Mouse (Mus musculus) hindbrain, embryonic 16.5 days (tissue): ENCODE results near the gene Ak5. TPM values are rescaled to one million over a fixed set of nuclear protein-coding genes. Genes with fewer than 3 reads are reported as not detected.
"Not testable (repeated sequence)": the region's sequence is repeated elsewhere in the genome, so short reads cannot be mapped to it uniquely, and the experiment has no call there.

Experiments
- ATAC-seq: fragments of 200-750 bp; cut with Nextera tagmentation; 2 replicates; pipeline ENCODE4 v1.8.0; 2017; ENCODE audit warnings: moderate TSS enrichment, moderate library complexity
- H3K27ac ChIP-seq: fragments of 300-500 bp; sonication (generic); 2 replicates; pipeline ENCODE4 v1.5.1; 2014; ENCODE audit warnings: low read depth, mild to moderate bottlenecking, control low read depth, low read length, moderate library complexity
- H3K27me3 ChIP-seq: fragments of 300-500 bp; sonication (generic); replicated peaks from 2 replicates; pipeline ENCODE4 v1.6.1; 2014; ENCODE audit warnings: low read length; ENCODE audit not compliant: control insufficient read depth, insufficient read depth
- H3K36me3 ChIP-seq: fragments of 300-500 bp; sonication (generic); 2 replicates; pipeline ENCODE4 v1.6.1; 2014; ENCODE audit warnings: mild to moderate bottlenecking, low read length, moderate library complexity, mixed read lengths; ENCODE audit not compliant: control insufficient read depth, insufficient read depth
- H3K4me1 ChIP-seq: fragments of 300-500 bp; sonication (generic); 2 replicates; pipeline ENCODE4 v1.6.1; 2014; ENCODE audit warnings: low read depth, low read length; ENCODE audit not compliant: control insufficient read depth, insufficient read depth
- H3K4me2 ChIP-seq: fragments of 300-500 bp; sonication (generic); 2 replicates; pipeline ENCODE4 v1.6.1; 2014; ENCODE audit warnings: mild to moderate bottlenecking, low read length, control low read depth, moderate library complexity
- H3K4me3 ChIP-seq: fragments of 300-500 bp; sonication (generic); 2 replicates; pipeline ENCODE4 v1.5.1; 2014; ENCODE audit warnings: mild to moderate bottlenecking, low read length, control low read depth, moderate library complexity
- H3K9ac ChIP-seq: fragments of 300-500 bp; sonication (generic); 2 replicates; pipeline ENCODE4 v1.6.1; 2014; ENCODE audit warnings: low read depth, mild to moderate bottlenecking, control low read depth, low read length, moderate library complexity
- H3K9me3 ChIP-seq: fragments of 300-500 bp; sonication (generic); 2 replicates; pipeline ENCODE4 v1.6.1; 2014; ENCODE audit warnings: mild to moderate bottlenecking, low read length, moderate library complexity; ENCODE audit not compliant: control insufficient read depth
- WGBS: fragments of 180-500 bp; shearing (Covaris S2); extraction: QIAGEN DNeasy Blood & Tissue Kit; methylation state at CpG from one replicate; pipeline ENCODE4 v1.1.7; 2014; 5-methylcytosine and 5-hydroxymethylcytosine counted together
- polyA plus RNA-seq: library from polyadenylated mRNA; unstranded; fragments of >200 nt; fragmentation: Nextera tagmentation; extraction: Ambion mirVana; gene quantifications from 2 replicates; pipeline ENCODE4 v1.2.1, GENCODE M21; 2015

Gene Ak5
- polyA plus RNA-seq, 1 experiment from 2014 or later: 20.7 TPM

- no peak overlapping the region for H3K27ac ChIP-seq
- no peak overlapping the region for H3K9ac ChIP-seq
- no peaks in the 10 kb centered on the region for H3K36me3 ChIP-seq
- no peaks in the 10 kb centered on the region for H3K27me3 ChIP-seq
- no peak for ATAC-seq
- H3K4me3 ChIP-seq: no peak overlapping the region
- WGBS: 48% methylated on average over 6 of the region's 6 CpGs
- H3K4me2 ChIP-seq: no peak overlapping the region
- H3K4me1 ChIP-seq: no peaks in the 10 kb centered on the region
- no peaks in the 10 kb centered on the region for H3K9me3 ChIP-seq
Observed at GRCm38 (mm10) chr3:152599679-152600078, 68.5 kb downstream of the Ak5 start.

- Histone ChIP-seq H3K4me1 (no peaks in the 10 kb centered on the region), H3K36me3 (no peaks in the 10 kb centered on the region), H3K4me2 (no peak overlapping the region), H3K4me3 (no peak overlapping the region), H3K27me3 (no peaks in the 10 kb centered on the region), H3K9ac (no peak overlapping the region), H3K9me3 (no peaks in the 10 kb centered on the region), H3K27ac (no peak overlapping the region)
- WGBS: 90% methylated on average over 7 of the region's 7 CpGs
- no peak for ATAC-seq
Observed at GRCm38 (mm10) chr3:152596406-152597050, 71.6 kb downstream of the Ak5 start.

GRCm38 (mm10) chr3:152592767-152593425 lies 75.3 kb downstream of the Ak5 start:
- no peak overlapping the region for H3K9ac ChIP-seq
- no peak for ATAC-seq
- WGBS: 80% methylated on average over 8 of the region's 8 CpGs
- no peak overlapping the region for H3K27ac ChIP-seq
- no peaks in the 10 kb centered on the region for H3K27me3 ChIP-seq
- no peak overlapping the region for H3K4me2 ChIP-seq
- H3K36me3 ChIP-seq: no peaks in the 10 kb centered on the region
- no peaks in the 10 kb centered on the region for H3K4me1 ChIP-seq
- no peaks in the 10 kb centered on the region for H3K9me3 ChIP-seq
- no peak overlapping the region for H3K4me3 ChIP-seq

DNA sequence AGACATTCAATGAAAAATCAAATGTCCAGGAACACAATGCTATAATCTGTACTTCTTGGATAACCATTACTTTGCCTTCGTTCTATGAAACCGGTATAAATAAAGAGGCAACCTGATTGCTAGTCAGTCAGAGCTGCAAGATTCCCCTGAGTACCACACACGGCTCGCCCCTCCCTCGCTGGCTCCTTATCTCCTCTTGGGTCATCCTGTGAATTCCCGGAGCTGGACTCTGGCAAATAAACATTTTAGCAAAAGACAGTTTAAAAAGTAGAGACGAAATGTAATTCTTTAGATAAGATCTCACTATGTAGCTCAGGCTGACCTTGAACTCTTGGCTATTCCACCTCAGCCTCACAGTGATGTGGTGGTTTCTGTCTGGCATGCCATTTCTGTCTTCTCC lies 77.7 kb downstream of the Ak5 start:
- no peak for ATAC-seq
- no peak overlapping the region for H3K4me3 ChIP-seq
- H3K9ac ChIP-seq: no peak overlapping the region
- H3K36me3 ChIP-seq: no peaks in the 10 kb centered on the region
- H3K27me3 ChIP-seq: no peaks in the 10 kb centered on the region; the same call in 1 of the 2 replicates
- H3K9me3 ChIP-seq: no peaks in the 10 kb centered on the region
- H3K27ac ChIP-seq: no peak overlapping the region
- WGBS: 90% methylated on average over 7 of the region's 7 CpGs
- H3K4me2 ChIP-seq: no peak overlapping the region
- no peaks in the 10 kb centered on the region for H3K4me1 ChIP-seq

- H3K4me3 ChIP-seq, H3K4me2 ChIP-seq, H3K27ac ChIP-seq, H3K27me3 ChIP-seq, H3K4me1 ChIP-seq, H3K36me3 ChIP-seq, H3K9ac ChIP-seq, ATAC-seq, H3K9me3 ChIP-seq: not testable (repeated sequence)
- WGBS: 81% methylated on average over 3 of the region's 3 CpGs
Observed at GRCm38 (mm10) chr3:152589101-152589500, 79.1 kb downstream of the Ak5 start.

- ATAC-seq: no peak
Observed at GRCm38 (mm10) chr3:152587007-152587406, 81.2 kb downstream of the Ak5 start.

DNA sequence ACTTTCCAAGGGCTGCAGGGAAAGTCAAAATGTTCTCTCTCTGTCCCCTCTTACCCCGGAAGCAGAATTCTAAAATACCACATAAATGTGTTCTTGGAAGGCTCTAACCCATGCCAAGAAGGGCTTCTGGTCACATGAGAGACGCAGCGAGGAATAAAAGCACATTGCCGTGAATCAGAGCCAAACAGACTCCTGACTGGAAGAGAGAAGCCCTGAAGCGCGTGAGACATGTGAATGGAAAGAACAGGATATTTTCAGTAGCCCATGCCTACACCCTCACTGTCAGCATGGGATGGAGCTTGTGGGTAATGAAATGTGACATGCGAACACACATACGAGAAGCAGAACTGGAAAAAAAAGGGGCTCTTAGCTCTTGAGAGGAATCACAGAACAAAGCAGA lies 82.0 kb downstream of the Ak5 start:
- Histone ChIP-seq H3K36me3 (no peaks in the 10 kb centered on the region), H3K4me2 (no peak overlapping the region), H3K4me1 (no peaks in the 10 kb centered on the region), H3K27me3 (no peaks in the 10 kb centered on the region; the same call in 1 of the 2 replicates), H3K27ac (no peak overlapping the region), H3K9ac (no peak overlapping the region), H3K9me3 (no peaks in the 10 kb centered on the region), H3K4me3 (no peak overlapping the region)
- WGBS: 69% methylated on average over 8 of the region's 8 CpGs
- no peak for ATAC-seq

More at GRCm38 (mm10) chr3:152587007-152587406, 81.2 kb downstream of the Ak5 start:
- Histone ChIP-seq H3K36me3 (no peaks in the 10 kb centered on the region), H3K4me3 (no peak overlapping the region), H3K27me3 (no peaks in the 10 kb centered on the region; the same call in 1 of the 2 replicates), H3K4me1 (no peaks in the 10 kb centered on the region), H3K9me3 (no peaks in the 10 kb centered on the region), H3K27ac (no peak overlapping the region), H3K9ac (no peak overlapping the region), H3K4me2 (no peak overlapping the region)
- 72% methylated on average over 2 of the region's 2 CpGs for WGBS

- Histone ChIP-seq H3K9ac (no peak overlapping the region), H3K36me3 (no peaks in the 10 kb centered on the region), H3K27ac (no peak overlapping the region), H3K27me3 (no peaks in the 10 kb centered on the region; the same call in 1 of the 2 replicates), H3K4me1 (no peaks in the 10 kb centered on the region), H3K4me3 (no peak overlapping the region), H3K4me2 (no peak overlapping the region), H3K9me3 (no peaks in the 10 kb centered on the region)
- 71% methylated on average over 6 of the region's 6 CpGs for WGBS
- no peak for ATAC-seq
Observed at GRCm38 (mm10) chr3:152585581-152585980, 82.6 kb downstream of the Ak5 start.

DNA sequence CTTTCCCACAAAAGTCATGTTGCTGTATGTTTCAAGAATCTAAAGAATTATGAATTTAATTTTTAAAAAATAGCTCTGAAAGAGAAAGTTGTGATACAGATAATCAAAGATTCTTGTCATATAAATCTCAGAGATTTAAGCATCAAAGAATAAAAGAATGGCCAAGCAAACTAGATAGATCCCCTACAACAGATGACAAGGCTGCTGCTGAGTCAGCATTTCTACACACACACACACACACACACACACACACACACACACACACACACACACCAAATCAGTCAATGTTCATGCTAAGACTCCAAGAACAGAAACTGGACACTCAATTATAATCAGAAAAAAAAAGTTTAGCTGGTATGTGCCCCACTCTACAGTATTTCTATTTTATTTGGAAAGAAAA lies 85.1 kb downstream of the Ak5 start:
- Histone ChIP-seq H3K36me3 (no peaks in the 10 kb centered on the region), H3K4me1 (peaks cover 5% of the 10 kb centered on the region), H3K4me2 (no peak overlapping the region), H3K4me3 (no peak overlapping the region), H3K9ac (no peak overlapping the region), H3K27me3 (no peaks in the 10 kb centered on the region; the same call in 1 of the 2 replicates), H3K27ac (no peak overlapping the region), H3K9me3 (no peaks in the 10 kb centered on the region)
- ATAC-seq: no peak
